18 mouse cellular contexts compared by ENCODE assay signal in the genomic region with DNA sequence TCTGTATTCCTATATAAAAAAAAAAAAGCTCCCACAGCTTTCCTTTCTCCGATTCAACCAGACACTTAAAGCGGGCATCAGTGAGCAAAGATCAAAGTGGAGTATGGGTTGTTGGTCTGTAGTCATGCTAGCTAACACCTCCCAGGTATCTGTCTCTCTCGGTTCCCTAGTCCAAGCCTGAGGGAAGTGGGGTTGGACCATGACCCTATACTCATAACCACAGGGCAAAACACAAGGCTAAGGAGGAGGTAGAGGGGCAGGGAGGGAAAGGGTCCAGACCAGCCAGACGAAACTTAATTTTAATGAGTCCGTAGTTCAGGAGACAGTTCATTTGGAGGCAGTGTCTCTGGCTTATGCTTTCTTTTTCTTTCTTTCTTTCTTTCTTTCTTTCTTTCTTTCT. TPM values are rescaled to one million over a fixed set of nuclear protein-coding genes. Genes with fewer than 3 reads are reported as not detected.
DNase-seq lines count a peak whose midpoint lies in the region; TF ChIP-seq lines count a peak whose summit lies in the region.
"Had no signal": no experiment of that assay in that cellular context is flagged by ENCODE, and none has a peak within 500 bp of the region (broad histone marks: within the 10 kb centered on the region; RNA-seq: fewer than 3 reads in every experiment).

No protein-coding gene starts in this region.

- WGBS in kidney, adult 2 months: 53% methylated on average over 5 of the region's 5 CpGs

- peaks cover 8% of the 10 kb centered on the region; the same call in 1 of the 2 replicates for H3K4me1 ChIP-seq in kidney, adult 2 months (ENCODE audit: control insufficient read depth, insufficient read depth, low read length)
- H3K4me1 ChIP-seq: forebrain, embryonic 10.5 days had no signal

- no peak for TF ChIP-seq POLR2A in kidney, adult 2 months (IDR thresholded peaks at IDR 0.05; ENCODE audit: low read depth, low read length)

- TF ChIP-seq CTCF in kidney, adult 2 months (conservative IDR thresholded peaks at IDR 0.05; ENCODE audit: insufficient read depth, insufficient read length, low read depth, low read length): no peak

- peak; percentile 86 for DNase-seq in kidney, adult 2 months
- DNase-seq in kidney, adult 9 months: peak; percentile 90
- DNase-seq in kidney, postnatal 10 days: peak; percentile 30
- DNase-seq in urinary bladder, adult 2 months (ENCODE audit: low spot score): no peak
- no peak for DNase-seq in retina, postnatal 1 day
- DNase-seq in lung, postnatal 14 days: no peak
- DNase-seq: adrenal gland, adult 8-10 months; adrenal gland, postnatal 36 days; cerebellum, adult 2 months; cerebellum, postnatal 14 days; embryo, embryonic 11 days; gastrocnemius, adult 2 months; gastrocnemius, postnatal 25 days; heart, postnatal 36 days had no signal

- H3K27me3 ChIP-seq in kidney, adult 2 months (replicated peaks; ENCODE audit: control insufficient read depth, insufficient read depth, low read length): no peaks in the 10 kb centered on the region
- H3K27me3 ChIP-seq: embryonic facial prominence, embryonic 15.5 days had no signal

- H3K27ac ChIP-seq in kidney, adult 2 months (ENCODE audit: insufficient read depth, low read depth, low read length): peak overlapping the region; percentile 88
- H3K27ac ChIP-seq: embryonic facial prominence, embryonic 15.5 days; forebrain, embryonic 10.5 days; gastrocnemius, adult 2 months; heart, embryonic 13.5 days had no signal

- H3K4me3 ChIP-seq in kidney, adult 2 months (ENCODE audit: insufficient read depth, low read depth, low read length): no peak overlapping the region
- H3K4me3 ChIP-seq: embryonic facial prominence, embryonic 15.5 days; erythroblast, embryonic 14.5 days; forebrain, embryonic 10.5 days; gastrocnemius, adult 2 months; heart, embryonic 13.5 days had no signal

- no peaks in the 10 kb centered on the region for H3K36me3 ChIP-seq in kidney, adult 2 months (ENCODE audit: control insufficient read depth, insufficient read depth, low read length)
- H3K36me3 ChIP-seq: embryonic facial prominence, embryonic 15.5 days; forebrain, embryonic 10.5 days; heart, embryonic 13.5 days had no signal

RNA-seq across cellular contexts. Expression of gene Fadd, which starts 10.0 kb away (rescaled TPM):
- polyA plus RNA-seq in kidney, adult 2 months (2012; rRNA removed): 15.2 and 16.0 TPM in 2 replicates
- polyA plus RNA-seq in urinary bladder, adult 2 months (2012; rRNA removed): 9.3 and 9.4 TPM in 2 replicates

RNA-seq across cellular contexts. Expression of gene Ppfia1, which starts 18.7 kb away (rescaled TPM):
- polyA plus RNA-seq in kidney, adult 2 months (2012; rRNA removed): 43.8 and 44.9 TPM in 2 replicates
- polyA plus RNA-seq in urinary bladder, adult 2 months (2012; rRNA removed): 34.3 and 35.0 TPM in 2 replicates

Comparison
In these comparisons a context has a peak if more than half of its experiments do, and no peak if none do; other contexts are left out.
1. DNase-seq: peak in kidney, adult 2 months (single experiment), kidney, adult 9 months (single experiment) and kidney, postnatal 10 days (single experiment); none in urinary bladder, adult 2 months (single experiment), retina, postnatal 1 day (single experiment) and lung, postnatal 14 days (single experiment).